Mouse (Mus musculus): ENCODE data around the gene Rhof.

Rhof gene

DNA sequence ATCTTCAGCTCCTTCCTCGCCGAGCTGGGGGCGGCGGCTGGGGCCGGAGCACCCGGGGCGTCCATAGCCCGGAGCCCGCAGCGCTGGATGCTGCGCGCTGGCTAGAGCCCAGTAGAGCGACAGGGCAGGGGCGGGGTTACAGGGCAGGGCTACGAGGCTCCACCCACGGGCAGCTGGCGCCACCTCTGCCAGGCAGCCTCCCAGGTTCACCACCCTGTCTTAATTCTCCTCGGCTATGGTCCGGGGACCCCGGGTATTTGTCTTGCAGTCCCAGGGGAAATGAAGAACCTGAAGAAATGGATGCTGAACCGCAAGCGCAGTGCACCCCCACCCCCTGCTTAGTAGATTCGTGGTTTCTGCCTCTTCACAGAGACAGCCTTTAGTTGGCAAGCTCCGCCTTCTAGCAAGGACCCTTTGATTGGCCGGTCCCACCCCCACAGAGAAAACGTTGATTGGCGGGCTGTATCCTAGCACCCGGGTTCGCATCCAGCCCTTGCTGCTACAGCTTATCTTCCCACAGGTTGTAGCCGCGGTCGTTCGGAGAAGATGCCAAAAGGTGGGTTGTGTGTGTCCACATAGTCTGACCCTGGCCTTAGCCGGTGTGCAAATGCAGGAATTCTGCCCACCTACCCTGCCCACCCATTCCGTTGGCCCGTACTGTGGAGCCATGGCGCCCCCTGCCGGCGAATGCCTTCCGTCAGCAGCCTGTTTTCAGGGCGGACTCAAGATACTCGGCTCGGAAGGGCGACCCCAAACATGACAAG lies at the start of gene Rhof:
Gene Rhof (minus strand): TSS at position 385 of the 764 bp plus-strand sequence.
- in situ Hi-C loops (cut with MboI; ENCODE audit: unreplicated experiment in 2 of 2): loop anchor here (5.0 kb wide), 1 partner anchor 40 kb away; no protein-coding TSS in a partner anchor

DNA sequence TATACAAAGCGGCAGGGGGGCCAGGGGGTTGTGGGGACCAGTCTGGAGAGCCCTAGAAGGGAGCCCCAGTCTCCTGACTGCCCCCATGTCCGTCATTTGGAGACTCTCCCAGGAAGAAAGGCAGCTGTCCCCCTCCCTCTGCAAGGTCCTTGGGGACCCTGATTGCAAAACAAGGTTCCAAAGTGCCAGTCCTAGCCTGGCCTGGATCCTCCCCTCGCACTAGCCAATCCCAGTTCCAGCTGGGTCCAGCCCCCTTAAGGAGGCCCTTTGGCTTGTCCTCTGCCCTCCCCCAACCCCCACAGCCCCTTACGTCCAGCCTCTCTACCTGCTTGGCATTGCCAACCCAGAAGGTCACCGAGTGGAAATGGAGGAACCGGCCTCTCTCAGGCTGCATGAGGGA lies 49.0 kb upstream of the Rhof start:
- in situ Hi-C loops (cut with MboI; ENCODE audit: unreplicated experiment in 2 of 2): loop anchor here in 1 of 2 experiments (25.0 kb wide), 1 partner anchor 1094 kb away; no protein-coding TSS in a partner anchor

GRCm38 (mm10) chr5:123180390-123180789 lies 47.9 kb upstream of the Rhof start:
- in situ Hi-C loops (cut with MboI; ENCODE audit: unreplicated experiment in 2 of 2): loop anchor here in 1 of 2 experiments (25.0 kb wide), 1 partner anchor 1093 kb away; no protein-coding TSS in a partner anchor

- in situ Hi-C loops (cut with MboI; ENCODE audit: unreplicated experiment in 2 of 2): loop anchor here in 1 of 2 experiments (10.0 to 25.0 kb wide), 2 partner anchors 214 to 1091 kb away; no protein-coding TSS in a partner anchor
Measured at GRCm38 (mm10) chr5:123178792-123179191, 46.3 kb upstream of the Rhof start.

- in situ Hi-C loops (cut with MboI; ENCODE audit: unreplicated experiment in 2 of 2): loop anchor here (5.0 to 25.0 kb wide), 4 partner anchors 39 to 209 kb away; partner anchors contain the start of gene Rhof (in 2 of the 2)
Measured at GRCm38 (mm10) chr5:123171646-123172350, 39.3 kb upstream of the Rhof start.

- in situ Hi-C loops (cut with MboI; ENCODE audit: unreplicated experiment in 2 of 2): loop anchor here (5.0 to 25.0 kb wide), 4 partner anchors 38 to 208 kb away; partner anchors contain the start of gene Rhof (in 2 of the 2)
Measured at GRCm38 (mm10) chr5:123170365-123170764, 37.9 kb upstream of the Rhof start.

DNA sequence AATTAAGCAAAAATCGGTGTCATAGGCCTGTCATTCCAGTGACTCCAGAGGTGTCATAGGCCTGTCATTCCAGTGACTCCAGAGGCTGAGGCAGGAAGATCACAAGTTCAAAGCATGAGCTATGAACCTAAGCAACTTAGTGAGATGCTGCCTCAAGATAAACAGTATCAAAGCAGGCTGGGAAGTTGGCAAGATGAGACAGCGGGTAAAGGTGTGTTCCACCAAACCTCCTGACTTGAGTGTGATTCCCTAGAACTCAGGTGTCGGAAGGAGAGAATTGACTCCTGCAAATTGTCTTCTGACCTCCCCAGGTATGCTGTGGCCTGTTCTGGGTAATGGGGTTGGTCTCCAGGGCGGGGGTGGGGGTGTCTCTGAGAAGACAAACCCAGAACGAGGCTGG lies 36.8 kb upstream of the Rhof start, which contains the start of gene Psmd9:
Gene Psmd9 (plus strand): TSS at position 130 of the 400 bp plus-strand sequence.
- in situ Hi-C loops (cut with MboI; ENCODE audit: unreplicated experiment in 2 of 2): loop anchor here in 1 of 2 experiments (25.0 kb wide), 1 partner anchor 207 kb away; no protein-coding TSS in a partner anchor

DNA sequence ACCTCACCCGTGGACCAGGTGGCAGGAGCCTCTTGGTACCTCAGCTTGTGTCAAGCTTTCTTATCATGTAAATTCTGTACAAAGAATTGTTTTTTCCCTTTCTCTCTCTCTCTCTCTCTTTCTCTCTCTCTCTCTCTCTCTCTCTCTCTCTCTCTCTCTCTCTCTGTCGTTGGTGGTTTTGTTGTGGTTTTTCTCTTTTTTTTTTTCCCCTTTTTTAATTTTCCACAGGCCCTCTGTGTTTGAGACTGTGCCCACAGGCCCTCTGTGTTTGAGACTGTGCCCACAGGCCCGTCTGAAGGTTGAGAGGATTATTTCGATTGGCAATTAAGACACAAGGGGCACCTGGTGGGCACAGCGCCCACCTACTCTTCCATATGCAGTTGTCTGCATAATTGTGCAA lies 35.1 kb upstream of the Rhof start:
- in situ Hi-C loops (cut with MboI; ENCODE audit: unreplicated experiment in 2 of 2): loop anchor here in 1 of 2 experiments (25.0 kb wide), 1 partner anchor 205 kb away; no protein-coding TSS in a partner anchor

DNA sequence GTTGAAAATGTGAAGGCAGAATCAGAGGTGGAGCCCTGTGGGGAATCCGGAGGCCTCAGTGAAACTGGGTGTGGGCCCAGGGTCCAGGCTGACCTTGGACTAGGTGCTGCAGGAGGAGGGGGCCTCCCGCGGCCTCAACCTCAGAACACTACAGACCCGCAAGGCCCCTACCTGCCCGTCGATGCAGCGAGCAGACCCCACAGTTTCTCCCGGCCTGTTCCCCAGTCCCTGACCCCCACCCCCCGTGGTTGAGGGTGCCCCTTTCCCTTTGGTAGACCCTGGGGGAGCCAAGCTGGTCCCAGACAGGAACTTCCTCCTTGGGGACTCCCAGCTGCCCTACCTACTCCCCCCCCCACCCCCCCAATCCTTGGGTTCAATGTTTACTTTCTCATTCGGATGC lies 33.9 kb upstream of the Rhof start:
- in situ Hi-C loops (cut with MboI; ENCODE audit: unreplicated experiment in 2 of 2): loop anchor here in 1 of 2 experiments (25.0 kb wide), 1 partner anchor 204 kb away; no protein-coding TSS in a partner anchor

DNA sequence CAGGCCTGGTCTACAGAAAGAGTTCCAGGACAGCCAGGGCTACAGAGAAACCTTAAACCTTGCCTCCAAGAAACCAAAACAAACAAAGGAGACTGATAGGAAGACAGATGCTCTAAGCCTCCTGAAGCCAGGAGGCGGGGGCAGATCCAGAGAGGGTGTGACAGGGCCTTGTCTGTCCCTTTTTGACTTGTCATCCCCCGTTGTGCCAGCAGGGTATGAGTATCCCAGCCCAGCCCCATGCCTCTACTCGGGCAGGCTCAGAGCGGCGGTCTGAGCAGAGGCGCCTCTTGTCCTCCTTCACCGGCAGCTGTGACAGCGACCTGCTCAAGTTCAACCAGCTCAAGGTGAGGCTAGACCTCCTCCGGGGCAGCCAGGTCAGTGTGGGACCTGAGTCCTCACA lies 30.4 kb upstream of the Rhof start:
- in situ Hi-C loops (cut with MboI; ENCODE audit: unreplicated experiment in 2 of 2): loop anchor here in 1 of 2 experiments (25.0 kb wide), 1 partner anchor 201 kb away; no protein-coding TSS in a partner anchor

- in situ Hi-C loops (cut with MboI; ENCODE audit: unreplicated experiment in 2 of 2): loop anchor here in 1 of 2 experiments (25.0 kb wide), 1 partner anchor 198 kb away; no protein-coding TSS in a partner anchor
Measured at GRCm38 (mm10) chr5:123160341-123160740, 27.8 kb upstream of the Rhof start.

- in situ Hi-C loops (cut with MboI; ENCODE audit: unreplicated experiment in 2 of 2): loop anchor here in 1 of 2 experiments (25.0 kb wide), 1 partner anchor 198 kb away; no protein-coding TSS in a partner anchor
Measured at GRCm38 (mm10) chr5:123159866-123160265, 27.4 kb upstream of the Rhof start.

- in situ Hi-C loops (cut with MboI; ENCODE audit: unreplicated experiment in 2 of 2): loop anchor here in 1 of 2 experiments (25.0 kb wide), 1 partner anchor 197 kb away; no protein-coding TSS in a partner anchor
Measured at GRCm38 (mm10) chr5:123159446-123159845, 27.0 kb upstream of the Rhof start.

DNA sequence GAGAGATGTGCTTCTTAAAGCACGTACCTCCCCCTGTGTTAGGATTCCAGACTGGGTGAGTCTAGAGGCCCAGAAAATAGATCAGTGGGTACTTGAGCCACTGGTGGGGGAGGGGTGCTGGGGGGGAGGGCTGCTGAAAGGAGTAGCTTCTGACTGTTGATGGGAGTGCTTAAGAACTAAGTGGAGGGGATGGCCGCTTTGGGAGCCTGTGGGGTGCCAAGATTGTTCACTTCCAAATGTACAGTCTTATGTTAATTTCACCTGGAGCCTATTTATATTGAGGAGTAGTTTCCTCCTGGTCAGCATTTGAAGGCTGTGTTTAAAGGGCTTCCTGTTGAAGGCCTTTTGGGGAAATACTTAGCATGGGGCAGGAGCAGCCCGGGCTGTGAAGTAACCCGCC lies 25.5 kb upstream of the Rhof start:
- in situ Hi-C loops (cut with MboI; ENCODE audit: unreplicated experiment in 2 of 2): loop anchor here in 1 of 2 experiments (25.0 kb wide), 1 partner anchor 196 kb away; no protein-coding TSS in a partner anchor

DNA sequence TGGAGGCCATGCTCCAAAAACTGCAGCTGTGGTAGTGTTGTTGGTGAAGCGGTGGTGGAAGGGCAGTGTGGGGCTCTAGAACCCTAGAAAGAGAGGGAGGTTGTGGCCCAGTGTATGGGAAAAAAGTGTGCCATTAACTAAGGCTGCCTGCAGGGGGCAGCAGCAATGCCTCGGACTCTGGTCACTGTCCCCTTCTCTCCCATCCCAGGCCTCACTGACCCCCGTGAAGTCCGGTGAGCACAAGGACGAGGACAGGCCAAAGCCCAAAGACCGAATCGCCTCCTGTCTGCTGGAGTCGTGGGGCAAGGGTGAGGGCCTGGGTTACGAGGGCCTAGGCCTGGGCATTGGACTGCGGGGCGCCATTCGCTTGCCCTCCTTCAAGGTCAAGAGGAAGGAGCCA lies 24.3 kb upstream of the Rhof start:
- in situ Hi-C loops (cut with MboI; ENCODE audit: unreplicated experiment in 2 of 2): loop anchor here in 1 of 2 experiments (25.0 kb wide), 1 partner anchor 194 kb away; no protein-coding TSS in a partner anchor

GRCm38 (mm10) chr5:123155425-123155824 lies 22.9 kb upstream of the Rhof start:
- in situ Hi-C loops (cut with MboI; ENCODE audit: unreplicated experiment in 2 of 2): loop anchor here in 1 of 2 experiments (25.0 kb wide), 1 partner anchor 193 kb away; no protein-coding TSS in a partner anchor

- in situ Hi-C loops (cut with MboI; ENCODE audit: unreplicated experiment in 2 of 2): loop anchor here in 1 of 2 experiments (25.0 kb wide), 1 partner anchor 191 kb away; no protein-coding TSS in a partner anchor
Measured at GRCm38 (mm10) chr5:123152901-123153300, 20.4 kb upstream of the Rhof start.

- in situ Hi-C loops (cut with MboI; ENCODE audit: unreplicated experiment in 2 of 2): loop anchor here in 1 of 2 experiments (25.0 kb wide), 1 partner anchor 190 kb away; no protein-coding TSS in a partner anchor
Measured at GRCm38 (mm10) chr5:123151707-123152362, 19.3 kb upstream of the Rhof start.

GRCm38 (mm10) chr5:123151077-123151476 lies 18.6 kb upstream of the Rhof start:
- in situ Hi-C loops (cut with MboI; ENCODE audit: unreplicated experiment in 2 of 2): loop anchor here in 1 of 2 experiments (25.0 kb wide), 1 partner anchor 189 kb away; no protein-coding TSS in a partner anchor

Measured in v-Abl transformed pro-B cells (cell line).